Mouse (Mus musculus) liver, embryonic 15.5 days (tissue): ENCODE data around the gene Pip4k2c. TPM values are rescaled to one million over a fixed set of nuclear protein-coding genes. Genes with fewer than 3 reads are reported as not detected.

Experiments used
- polyA plus RNA-seq: library from polyadenylated mRNA; unstranded; fragments of >200 nt; fragmentation: Nextera tagmentation; extraction: Ambion mirVana; gene quantifications from 2 replicates; pipeline ENCODE4 v1.2.1, GENCODE M21; 2015

Gene Pip4k2c
- polyA plus RNA-seq, 1 experiment from 2014 or later = 41.9 TPM

Other genes starting within 250 kb of the Pip4k2c start
- 11.3 and 12.9 TPM in 2 replicates for gene Ctdsp2, start 232.9 kb downstream of the Pip4k2c start, polyA plus RNA-seq
- gene Avil, start 210.9 kb downstream of the Pip4k2c start, polyA plus RNA-seq = 0.07 and 0.16 TPM in 2 replicates
- 43.9 and 44.8 TPM in 2 replicates for gene Tsfm, start 180.7 kb downstream of the Pip4k2c start, polyA plus RNA-seq
- 15.6 and 15.7 TPM in 2 replicates for gene Mettl1, start 170.2 kb downstream of the Pip4k2c start, polyA plus RNA-seq
- gene Eef1akmt3, start 170.1 kb downstream of the Pip4k2c start, polyA plus RNA-seq = 0.06 and 0.14 TPM in 2 replicates
- not detected in 2 replicates for gene Cyp27b1, start 163.3 kb downstream of the Pip4k2c start, polyA plus RNA-seq
- 0.03 TPM in 1 of 2 replicates, not detected in the other for gene March9, start 151.4 kb downstream of the Pip4k2c start, polyA plus RNA-seq
- 338 and 361 TPM in 2 replicates for gene Cdk4, start 148.1 kb downstream of the Pip4k2c start, polyA plus RNA-seq
- 77.4 and 84.3 TPM in 2 replicates for gene Tspan31, start 141.3 kb downstream of the Pip4k2c start, polyA plus RNA-seq
- gene Agap2, start 136.3 kb downstream of the Pip4k2c start, polyA plus RNA-seq = 0.35 and 0.67 TPM in 2 replicates
- 54.0 and 58.1 TPM in 2 replicates for gene Os9, start 90.5 kb downstream of the Pip4k2c start, polyA plus RNA-seq
- gene B4galnt1, start 46.4 kb downstream of the Pip4k2c start, polyA plus RNA-seq = 19.3 and 21.0 TPM in 2 replicates
- 2.1 and 3.2 TPM in 2 replicates for gene Slc26a10, start 30.9 kb downstream of the Pip4k2c start, polyA plus RNA-seq
- 5.4 and 5.8 TPM in 2 replicates for gene Arhgef25, start 21.5 kb downstream of the Pip4k2c start, polyA plus RNA-seq
- 16.7 and 16.9 TPM in 2 replicates for gene Dtx3, start 15.9 kb downstream of the Pip4k2c start, polyA plus RNA-seq
- 0.06 and 0.21 TPM in 2 replicates for gene Kif5a, start 51.8 kb upstream of the Pip4k2c start, polyA plus RNA-seq
- 69.5 and 75.7 TPM in 2 replicates for gene Dctn2, start 54.8 kb upstream of the Pip4k2c start, polyA plus RNA-seq
- 7.9 and 8.0 TPM in 2 replicates for gene Mbd6, start 77.4 kb upstream of the Pip4k2c start, polyA plus RNA-seq
- 109 and 112 TPM in 2 replicates for gene Mars, start 100.2 kb upstream of the Pip4k2c start, polyA plus RNA-seq
- 14.1 and 14.9 TPM in 2 replicates for gene Arhgap9, start 110.4 kb upstream of the Pip4k2c start, polyA plus RNA-seq
- gene Gli1, start 130.4 kb upstream of the Pip4k2c start, polyA plus RNA-seq = 0.31 and 0.32 TPM in 2 replicates
- gene Inhbe, start 142.8 kb upstream of the Pip4k2c start, polyA plus RNA-seq = 0.71 and 0.82 TPM in 2 replicates
- gene Inhbc, start 158.8 kb upstream of the Pip4k2c start, polyA plus RNA-seq = 4.6 and 5.1 TPM in 2 replicates
- 14.4 and 15.0 TPM in 2 replicates for gene R3hdm2, start 168.7 kb upstream of the Pip4k2c start, polyA plus RNA-seq